Mouse (Mus musculus) myocyte (in vitro differentiated cells): Measurements from ENCODE around the gene Aff1. TPM values are rescaled to one million over a fixed set of nuclear protein-coding genes. Genes with fewer than 3 reads are reported as not detected.

Experiments
- H3K27me3 ChIP-seq: one replicate; pipeline ENCODE4 v1.6.1; 2011; ENCODE audit not compliant: control insufficient read depth, insufficient read depth, insufficient read length
- H3K36me3 ChIP-seq: one replicate; pipeline ENCODE4 v1.6.1; 2011; ENCODE audit not compliant: control insufficient read depth, insufficient read depth
- H3K4me2 ChIP-seq: one replicate; pipeline ENCODE4 v1.6.1; 2011; ENCODE audit warnings: low read depth, control low read depth
- H3K4me3 ChIP-seq: one replicate; pipeline ENCODE4 v1.5.1; 2011; ENCODE audit warnings: mild to moderate bottlenecking, control low read depth, moderate library complexity
- H3K79me2 ChIP-seq: one replicate; pipeline ENCODE4 v1.6.1; 2011; ENCODE audit not compliant: control insufficient read depth, insufficient read depth
- H3ac ChIP-seq: one replicate; pipeline ENCODE4 v1.6.1; 2011; ENCODE audit not compliant: control insufficient read depth, insufficient read length
- CEBPB ChIP-seq: IDR thresholded peaks from 2 replicates; pipeline ENCODE4 v1.6.1; 2011; ENCODE audit warnings: mild to moderate bottlenecking, moderate library complexity; ENCODE audit not compliant: poor library complexity, insufficient read depth, severe bottlenecking
- E2F4 ChIP-seq: IDR thresholded peaks from one replicate; pipeline ENCODE4 v1.6.1; 2011; ENCODE audit warnings: mild to moderate bottlenecking, control low read depth, moderate library complexity; ENCODE audit not compliant: insufficient read depth
- MAX ChIP-seq: IDR thresholded peaks from one replicate; pipeline ENCODE4 v1.6.1; 2011; ENCODE audit warnings: low read depth, mild to moderate bottlenecking, control low read depth
- MYOD1 ChIP-seq, 3 experiments: IDR thresholded peaks; one replicate each; pipeline ENCODE4 v1.6.1; 2011; ENCODE audit warnings: control low read depth in 2 of 3, low read depth in 2 of 3, mild to moderate bottlenecking in 2 of 3, moderate library complexity in 1 of 3; ENCODE audit not compliant: insufficient read length in 2 of 3, control insufficient read depth in 1 of 3
- MYOG ChIP-seq, 3 experiments: IDR thresholded peaks; one replicate each; pipeline ENCODE4 v1.6.1; 2011; ENCODE audit warnings: control low read depth in 2 of 3, low read depth in 2 of 3, mild to moderate bottlenecking in 2 of 3; ENCODE audit not compliant: insufficient read length in 2 of 3, control insufficient read depth in 1 of 3, insufficient read depth in 1 of 3
- POLR2A ChIP-seq: IDR thresholded peaks from one replicate; pipeline ENCODE4 v1.6.1; 2011; ENCODE audit warnings: low read depth, mild to moderate bottlenecking, control low read depth, moderate library complexity; ENCODE audit not compliant: insufficient read length
- POLR2AphosphoS2 ChIP-seq: IDR thresholded peaks from one replicate; pipeline ENCODE4 v1.6.1; 2011; ENCODE audit warnings: low read depth, control low read depth; ENCODE audit not compliant: insufficient read length
- REST ChIP-seq: IDR thresholded peaks from one replicate; pipeline ENCODE4 v1.6.1; 2011; ENCODE audit warnings: mild to moderate bottlenecking, control low read depth, moderate library complexity; ENCODE audit not compliant: insufficient read depth, insufficient read length
- SRF ChIP-seq: IDR thresholded peaks from one replicate; pipeline ENCODE4 v1.6.1; 2011; ENCODE audit warnings: low read depth; ENCODE audit not compliant: control insufficient read depth, insufficient read length
- TCF12 ChIP-seq: IDR thresholded peaks from one replicate; pipeline ENCODE4 v1.6.1; 2011; ENCODE audit warnings: mild to moderate bottlenecking, control low read depth; ENCODE audit not compliant: poor library complexity, insufficient read depth, severe bottlenecking
- TCF3 ChIP-seq: IDR thresholded peaks from one replicate; pipeline ENCODE4 v1.6.1; 2011; ENCODE audit warnings: low read depth, control low read depth; ENCODE audit not compliant: insufficient read length
- USF1 ChIP-seq: IDR thresholded peaks from one replicate; pipeline ENCODE4 v1.6.1; 2011; ENCODE audit warnings: low read depth, mild to moderate bottlenecking, control low read depth, moderate library complexity
- polyA plus RNA-seq: library from polyadenylated mRNA; unstranded; fragments of >200 nt; fragmentation: generic; extraction: Trizol; gene quantifications from one replicate; pipeline ENCODE4 v1.2.1, GENCODE M21; 2012; ENCODE audit warnings: missing spikeins

Gene Aff1
- polyA plus RNA-seq, 1 experiment, result 16.4 TPM

GRCm38 (mm10) chr5:103855483-103856211 lies 163.5 kb downstream of the Aff1 start:
- no peaks in the 10 kb centered on the region for H3K79me2 ChIP-seq
- no peak overlapping the region for H3K4me3 ChIP-seq
- TF ChIP-seq POLR2AphosphoS2 (peak; percentile 37), REST (no peak), MYOD1 (IDR thresholded peaks at IDR 0.05; ENCODE audit: control insufficient read depth in 1 of 3, insufficient read length in 2 of 3, low read depth in 2 of 3) (no peak)
- no peak overlapping the region for H3ac ChIP-seq
- H3K4me2 ChIP-seq, result no peak overlapping the region
- H3K27me3 ChIP-seq, result no peaks in the 10 kb centered on the region
- H3K36me3 ChIP-seq, result peaks cover 17% of the 10 kb centered on the region

GRCm38 (mm10) chr5:103856286-103857009 lies 164.3 kb downstream of the Aff1 start:
- TF ChIP-seq CEBPB, result no peak
- TF ChIP-seq USF1, result no peak
- TF ChIP-seq POLR2A, result no peak
- TF ChIP-seq TCF3, result no peak
- TF ChIP-seq MYOD1 (IDR thresholded peaks at IDR 0.05; ENCODE audit: control insufficient read depth in 1 of 3, insufficient read length in 2 of 3, low read depth in 2 of 3), result no peak
- no peak for TF ChIP-seq POLR2AphosphoS2
- TF ChIP-seq MAX, result no peak
- TF ChIP-seq E2F4, result no peak
- TF ChIP-seq REST, result no peak
- TF ChIP-seq TCF12, result no peak
- no peak for TF ChIP-seq MYOG (IDR thresholded peaks at IDR 0.05; ENCODE audit: control insufficient read depth in 1 of 3, insufficient read depth in 1 of 3, insufficient read length in 2 of 3, low read depth in 2 of 3)
- Histone ChIP-seq H3K79me2 (no peaks in the 10 kb centered on the region), H3K4me2 (no peak overlapping the region), H3K27me3 (no peaks in the 10 kb centered on the region), H3K4me3 (no peak overlapping the region), H3K36me3 (peaks cover 12% of the 10 kb centered on the region), H3ac (no peak overlapping the region)

GRCm38 (mm10) chr5:103857151-103857550 lies 165.0 kb downstream of the Aff1 start:
- H3K27me3 ChIP-seq, result no peaks in the 10 kb centered on the region
- TF ChIP-seq E2F4 (no peak), USF1 (no peak), TCF3 (no peak), CEBPB (no peak), MYOD1 (IDR thresholded peaks at IDR 0.05; ENCODE audit: control insufficient read depth in 1 of 3, insufficient read length in 2 of 3, low read depth in 2 of 3) (no peak), POLR2AphosphoS2 (no peak), MAX (no peak), POLR2A (no peak), REST (no peak), MYOG (IDR thresholded peaks at IDR 0.05; ENCODE audit: control insufficient read depth in 1 of 3, insufficient read depth in 1 of 3, insufficient read length in 2 of 3, low read depth in 2 of 3) (no peak)
- no peak overlapping the region for H3K4me3 ChIP-seq
- no peak overlapping the region for H3ac ChIP-seq
- H3K36me3 ChIP-seq, result peaks cover 11% of the 10 kb centered on the region
- H3K4me2 ChIP-seq, result no peak overlapping the region
- H3K79me2 ChIP-seq, result no peaks in the 10 kb centered on the region

- Histone ChIP-seq H3K27me3 (no peaks in the 10 kb centered on the region), H3K79me2 (no peaks in the 10 kb centered on the region), H3ac (no peak overlapping the region), H3K4me2 (no peak overlapping the region), H3K36me3 (no peaks in the 10 kb centered on the region), H3K4me3 (no peak overlapping the region)
- TF ChIP-seq POLR2AphosphoS2 (no peak), SRF (no peak), POLR2A (no peak)
Measured at GRCm38 (mm10) chr5:103860622-103861021, 168.4 kb downstream of the Aff1 start.

GRCm38 (mm10) chr5:103863759-103864158 lies 171.6 kb downstream of the Aff1 start:
- H3K79me2 ChIP-seq, result no peaks in the 10 kb centered on the region
- H3K36me3 ChIP-seq, result no peaks in the 10 kb centered on the region
- H3K27me3 ChIP-seq, result no peaks in the 10 kb centered on the region
- TF ChIP-seq USF1, result no peak
- TF ChIP-seq E2F4, result no peak
- TF ChIP-seq TCF12, result no peak
- no peak for TF ChIP-seq REST
- no peak for TF ChIP-seq SRF
- TF ChIP-seq CEBPB, result no peak
- no peak for TF ChIP-seq POLR2AphosphoS2
- TF ChIP-seq TCF3, result no peak
- TF ChIP-seq POLR2A, result no peak
- no peak overlapping the region for H3K4me3 ChIP-seq
- H3ac ChIP-seq, result no peak overlapping the region
- H3K4me2 ChIP-seq, result no peak overlapping the region
